Mouse (Mus musculus): ENCODE results near the gene Fcrl6.

Gene Fcrl6

GRCm38 (mm10) chr1:172602326-172602725 lies at the start of gene Fcrl6:
Gene Fcrl6, minus strand, starts transcription at chr1:172602551.
- peak in 1 of 2 experiments; percentile 26 for DNase-seq (ENCODE audit: low spot score in 2 of 2)

- DNase-seq (ENCODE audit: low spot score in 2 of 2) = no peak
Measured at GRCm38 (mm10) chr1:172651288-172651987, 49.1 kb upstream of the Fcrl6 start.

- no peak for DNase-seq (ENCODE audit: low spot score in 2 of 2)
Measured at GRCm38 (mm10) chr1:172650519-172651287, 48.4 kb upstream of the Fcrl6 start.

GRCm38 (mm10) chr1:172649396-172649795 lies 47.0 kb upstream of the Fcrl6 start:
- no peak for DNase-seq (ENCODE audit: low spot score in 2 of 2)

- no peak for DNase-seq (ENCODE audit: low spot score in 2 of 2)
Measured at GRCm38 (mm10) chr1:172647236-172647635, 44.9 kb upstream of the Fcrl6 start.

GRCm38 (mm10) chr1:172638781-172639180 lies 36.4 kb upstream of the Fcrl6 start:
- no peak for DNase-seq (ENCODE audit: low spot score in 2 of 2)

GRCm38 (mm10) chr1:172637801-172638200 lies 35.5 kb upstream of the Fcrl6 start:
- no peak for DNase-seq (ENCODE audit: low spot score in 2 of 2)

GRCm38 (mm10) chr1:172636266-172636665 lies 33.9 kb upstream of the Fcrl6 start:
- DNase-seq (ENCODE audit: low spot score in 2 of 2) = no peak

- no peak for DNase-seq (ENCODE audit: low spot score in 2 of 2)
Measured at GRCm38 (mm10) chr1:172635258-172635657, 32.9 kb upstream of the Fcrl6 start.

- no peak for DNase-seq (ENCODE audit: low spot score in 2 of 2)
Measured at GRCm38 (mm10) chr1:172634136-172634535, 31.8 kb upstream of the Fcrl6 start.

- peak; percentile 95 to 96 for DNase-seq (ENCODE audit: low spot score in 2 of 2)
Measured at GRCm38 (mm10) chr1:172632451-172633326, 30.3 kb upstream of the Fcrl6 start, which contains the start of gene Dusp23. Gene Dusp23, minus strand, starts transcription at chr1:172632962.

- DNase-seq (ENCODE audit: low spot score in 2 of 2) = no peak
Measured at GRCm38 (mm10) chr1:172631721-172632120, 29.4 kb upstream of the Fcrl6 start.

GRCm38 (mm10) chr1:172629831-172630230 lies 27.5 kb upstream of the Fcrl6 start:
- DNase-seq (ENCODE audit: low spot score in 2 of 2) = no peak

- DNase-seq (ENCODE audit: low spot score in 2 of 2) = no peak
Measured at GRCm38 (mm10) chr1:172626306-172626705, 24.0 kb upstream of the Fcrl6 start.

- no peak for DNase-seq (ENCODE audit: low spot score in 2 of 2)
Measured at GRCm38 (mm10) chr1:172624081-172624480, 21.7 kb upstream of the Fcrl6 start.

- DNase-seq (ENCODE audit: low spot score in 2 of 2) = no peak
Measured at GRCm38 (mm10) chr1:172623599-172623998, 21.2 kb upstream of the Fcrl6 start.

GRCm38 (mm10) chr1:172619235-172619634 lies 16.9 kb upstream of the Fcrl6 start:
- DNase-seq (ENCODE audit: low spot score in 2 of 2) = peak; percentile 47 to 72

GRCm38 (mm10) chr1:172618141-172618540 lies 15.8 kb upstream of the Fcrl6 start:
- no peak for DNase-seq (ENCODE audit: low spot score in 2 of 2)

- no peak for DNase-seq (ENCODE audit: low spot score in 2 of 2)
Measured at GRCm38 (mm10) chr1:172617365-172618076, 15.2 kb upstream of the Fcrl6 start.

GRCm38 (mm10) chr1:172616537-172617300 lies 14.4 kb upstream of the Fcrl6 start:
- peak in 1 of 2 experiments; percentile 58 for DNase-seq (ENCODE audit: low spot score in 2 of 2)

- no peak for DNase-seq (ENCODE audit: low spot score in 2 of 2)
Measured at GRCm38 (mm10) chr1:172615412-172615811, 13.1 kb upstream of the Fcrl6 start.
